Mouse (Mus musculus) lung, embryonic 14.5 days (tissue): ENCODE measurements around the gene Col13a1. TPM values are rescaled to one million over a fixed set of nuclear protein-coding genes. Genes with fewer than 3 reads are reported as not detected.
A peak's percentile ranks its signal among the peaks of the same experiment; 100 is the strongest.

Source experiments
- ATAC-seq: fragments of 200-750 bp; cut with Nextera tagmentation; 2 replicates; pipeline ENCODE4 v1.8.0; 2017; ENCODE audit warnings: mild to moderate bottlenecking, moderate TSS enrichment, moderate library complexity; ENCODE audit not compliant: insufficient read depth
- DNase-seq: peaks from one replicate; pipeline ENCODE4 v3.0.0-alpha.2; 2015
- H3K27ac ChIP-seq: fragments of 300-500 bp; sonication (generic); 2 replicates; pipeline ENCODE4 v1.5.1; 2014; ENCODE audit warnings: low read depth, mild to moderate bottlenecking, moderate library complexity
- H3K27me3 ChIP-seq: fragments of 300-500 bp; sonication (generic); 2 replicates; pipeline ENCODE4 v1.6.1; 2014; ENCODE audit warnings: low read length, control low read depth; ENCODE audit not compliant: insufficient read depth
- H3K36me3 ChIP-seq: fragments of 300-500 bp; sonication (generic); 2 replicates; pipeline ENCODE4 v1.6.1; 2014; ENCODE audit warnings: control low read depth; ENCODE audit not compliant: insufficient read depth
- H3K4me1 ChIP-seq: fragments of 300-500 bp; sonication (generic); 2 replicates; pipeline ENCODE4 v1.6.1; 2014; ENCODE audit warnings: antibody characterized with exemption, control low read depth; ENCODE audit not compliant: insufficient read depth
- H3K4me2 ChIP-seq: fragments of 300-500 bp; sonication (generic); 2 replicates; pipeline ENCODE4 v1.6.1; 2014; ENCODE audit warnings: mild to moderate bottlenecking
- H3K4me3 ChIP-seq: fragments of 300-500 bp; sonication (generic); 2 replicates; pipeline ENCODE4 v1.5.1; 2014; ENCODE audit warnings: low read depth, low read length
- H3K9ac ChIP-seq: fragments of 300-500 bp; sonication (generic); 2 replicates; pipeline ENCODE4 v1.6.1; 2014
- H3K9me3 ChIP-seq: fragments of 300-500 bp; sonication (generic); 2 replicates; pipeline ENCODE4 v1.6.1; 2016; ENCODE audit warnings: low read depth, low read length, control low read depth
- CTCF ChIP-seq: IDR thresholded peaks from 2 replicates; pipeline ENCODE4 v1.5.1; 2016; ENCODE audit warnings: antibody characterized with exemption, low read depth
- WGBS: fragments of 180-500 bp; shearing (Covaris S2); extraction: QIAGEN DNeasy Blood & Tissue Kit; methylation state at CpG from one replicate; pipeline ENCODE4 v1.1.7; 2014; 5-methylcytosine and 5-hydroxymethylcytosine counted together
- polyA plus RNA-seq: library from polyadenylated mRNA; unstranded; fragments of >200 nt; fragmentation: Nextera tagmentation; extraction: Ambion mirVana; gene quantifications from 2 replicates; pipeline ENCODE4 v1.2.1, GENCODE M21; 2014

Gene Col13a1
- polyA plus RNA-seq, 1 experiment from 2014 or later, result 26.8 TPM

GRCm38 (mm10) chr10:61991481-61992424, 12.8 kb upstream of the Col13a1 start:
- no peaks in the 10 kb centered on the region for H3K36me3 ChIP-seq
- no peaks in the 10 kb centered on the region for H3K9me3 ChIP-seq
- H3K27me3 ChIP-seq, result no peaks in the 10 kb centered on the region
- ATAC-seq, result no peak
- no peak overlapping the region for H3K4me3 ChIP-seq
- no peak; the same call in 1 of the 2 replicates for TF ChIP-seq CTCF
- no peak overlapping the region for H3K4me2 ChIP-seq
- peak; percentile 38 for DNase-seq
- no peak overlapping the region for H3K9ac ChIP-seq
- H3K27ac ChIP-seq, result no peak overlapping the region
- no peaks in the 10 kb centered on the region for H3K4me1 ChIP-seq
- 25% methylated on average over 11 of the region's 11 CpGs for WGBS

DNA sequence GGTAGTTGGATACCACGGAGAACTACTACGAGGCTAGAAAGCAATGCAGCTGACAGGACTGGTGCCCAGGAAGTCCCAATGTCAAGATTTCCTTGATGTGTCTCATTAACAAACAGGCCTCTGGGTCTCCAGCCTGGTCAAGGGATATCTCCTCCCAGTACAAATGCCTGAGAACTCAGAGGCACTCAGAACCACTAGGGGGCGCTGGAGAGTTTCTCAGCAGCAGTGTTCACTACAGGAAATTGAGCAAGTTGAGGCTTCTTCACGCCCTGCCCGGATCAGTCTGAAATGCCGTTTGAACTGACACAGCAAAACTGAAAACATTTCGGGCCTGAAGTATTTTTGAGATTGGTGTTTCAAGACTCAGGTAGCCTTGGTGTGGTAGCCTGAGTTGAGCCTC, 1.5 kb upstream of the Col13a1 start:
- Histone ChIP-seq H3K27ac (no peak overlapping the region), H3K9ac (no peak overlapping the region), H3K9me3 (no peaks in the 10 kb centered on the region), H3K36me3 (no peaks in the 10 kb centered on the region), H3K27me3 (peaks cover 32% of the 10 kb centered on the region), H3K4me2 (no peak overlapping the region), H3K4me3 (no peak overlapping the region), H3K4me1 (0 out of 2 replicates have a peak, but pooled peaks cover 8% of the 10 kb centered on the region)
- 1% methylated on average over 7 of the region's 7 CpGs for WGBS
- ATAC-seq, result peak; percentile 44
- peak; percentile 96 for TF ChIP-seq CTCF
- peak; percentile 98 for DNase-seq

DNA sequence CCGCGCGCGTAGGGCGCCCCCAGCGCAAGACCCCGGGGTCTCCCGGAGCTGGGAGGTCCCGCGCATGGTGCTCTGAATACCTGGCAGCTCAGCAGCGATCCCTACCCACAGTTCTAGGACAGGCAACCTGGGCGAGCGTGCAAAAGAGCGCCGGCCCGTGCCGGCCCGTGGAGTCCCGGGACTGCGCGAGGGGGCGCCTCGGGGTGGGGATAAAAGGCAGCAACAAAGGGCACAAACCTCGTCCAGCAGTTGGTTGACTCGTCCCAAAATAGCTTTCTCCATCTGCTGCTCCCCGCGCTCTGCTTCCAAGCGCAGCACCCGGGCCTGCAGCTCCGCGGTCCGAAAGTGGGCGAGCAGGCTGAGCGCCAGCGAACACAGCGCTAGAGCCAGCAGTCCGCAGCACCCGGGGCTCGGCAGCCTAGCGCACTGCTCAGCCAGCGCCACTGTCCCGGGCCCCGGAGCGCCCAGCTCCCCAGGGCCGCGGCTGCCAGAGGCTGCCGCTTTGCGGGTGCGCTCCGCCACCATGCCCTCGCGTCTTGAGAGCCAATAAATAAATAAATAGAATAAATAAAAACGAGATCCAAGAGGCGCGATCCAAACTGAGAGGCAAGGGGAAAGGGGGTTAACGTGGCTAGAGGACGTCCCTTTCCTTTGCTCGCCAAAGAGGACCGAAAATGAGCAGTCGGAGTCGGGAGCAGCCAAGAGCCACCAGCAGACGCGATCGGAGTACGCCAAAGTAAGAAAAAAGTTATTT, 619 bp downstream of the Col13a1 start:
- Histone ChIP-seq H3K9ac (peak overlapping the region; percentile 67), H3K27ac (peak overlapping the region; percentile 31), H3K4me3 (peak overlapping the region; percentile 59), H3K27me3 (peaks cover 32% of the 10 kb centered on the region), H3K4me2 (peak overlapping the region; percentile 80), H3K4me1 (peaks cover 12% of the 10 kb centered on the region; the same call in 1 of the 2 replicates), H3K9me3 (no peaks in the 10 kb centered on the region), H3K36me3 (no peaks in the 10 kb centered on the region)
- 0 out of 2 replicates have a peak, but pooled peaks have one; percentile 32 for ATAC-seq
- WGBS, result under 1% methylated on average over 65 of the region's 65 CpGs
- peak; percentile 77 for DNase-seq
- no peak; the same call in 1 of the 2 replicates for TF ChIP-seq CTCF

DNA sequence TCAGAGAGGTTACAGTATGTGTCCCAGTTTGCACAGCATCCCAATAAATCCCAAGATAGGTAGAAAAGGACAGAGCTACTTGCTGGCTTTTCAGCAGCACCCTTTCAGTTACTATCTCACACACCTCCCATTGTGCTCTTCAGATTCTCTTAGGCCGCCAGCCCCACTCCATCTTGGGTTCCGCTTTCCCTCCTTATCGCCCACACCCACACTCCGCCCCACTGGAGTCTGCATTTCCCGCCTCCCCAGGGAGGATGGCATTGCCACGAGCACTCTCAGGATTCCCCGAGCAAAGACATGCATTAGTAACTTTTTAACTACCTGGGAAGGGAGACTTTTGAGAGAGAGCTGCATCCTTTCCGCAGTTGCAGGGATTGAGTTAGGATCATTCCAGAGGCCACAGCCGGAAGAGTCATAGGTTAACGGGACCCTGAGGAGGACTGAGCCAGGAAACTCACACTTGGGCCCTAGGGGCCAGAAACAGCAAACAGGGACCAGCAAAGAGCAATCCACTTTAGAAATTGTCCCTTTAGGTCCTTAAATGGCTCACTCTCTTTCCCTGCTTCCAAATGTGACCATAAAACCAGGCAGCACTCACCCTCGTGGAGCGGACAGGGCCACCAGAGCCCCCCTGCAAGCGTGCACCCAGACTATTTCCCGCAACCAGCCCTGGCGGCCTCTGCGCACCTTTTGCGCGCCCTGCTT, 1.4 kb downstream of the Col13a1 start:
- DNase-seq, result peak; percentile 23
- Histone ChIP-seq H3K27ac (peak overlapping the region; percentile 31; the same call in 1 of the 2 replicates), H3K9me3 (no peaks in the 10 kb centered on the region), H3K4me1 (peaks cover 12% of the 10 kb centered on the region; the same call in 1 of the 2 replicates), H3K36me3 (no peaks in the 10 kb centered on the region), H3K4me3 (peak overlapping the region; percentile 59), H3K4me2 (peak overlapping the region; percentile 80), H3K27me3 (peaks cover 32% of the 10 kb centered on the region), H3K9ac (peak overlapping the region; percentile 67)
- WGBS, result 1% methylated on average over 18 of the region's 18 CpGs
- peak; percentile 11; the same call in 1 of the 2 replicates for ATAC-seq
- no peak for TF ChIP-seq CTCF

GRCm38 (mm10) chr10:61976987-61977386, 1.9 kb downstream of the Col13a1 start:
- peak overlapping the region; percentile 9; the same call in 1 of the 2 replicates for H3K9ac ChIP-seq
- H3K27ac ChIP-seq, result no peak overlapping the region
- ATAC-seq, result peak; percentile 80
- H3K4me3 ChIP-seq, result peak overlapping the region; percentile 59
- no peaks in the 10 kb centered on the region for H3K36me3 ChIP-seq
- peak; percentile 91 for DNase-seq
- peaks cover 16% of the 10 kb centered on the region; the same call in 1 of the 2 replicates for H3K4me1 ChIP-seq
- H3K9me3 ChIP-seq, result no peaks in the 10 kb centered on the region
- peak overlapping the region; percentile 80 for H3K4me2 ChIP-seq
- WGBS, result 5% methylated on average over 6 of the region's 6 CpGs
- TF ChIP-seq CTCF, result peak; percentile 76
- H3K27me3 ChIP-seq, result peaks cover 32% of the 10 kb centered on the region

GRCm38 (mm10) chr10:61974581-61974980, 4.3 kb downstream of the Col13a1 start:
- TF ChIP-seq CTCF, result no peak
- DNase-seq (peak; percentile 85), ATAC-seq (peak; percentile 8; the same call in 1 of the 2 replicates)
- 42% methylated on average over 2 of the region's 2 CpGs for WGBS
- no peak overlapping the region for H3K9ac ChIP-seq
- no peaks in the 10 kb centered on the region for H3K36me3 ChIP-seq
- H3K27me3 ChIP-seq, result peaks cover 21% of the 10 kb centered on the region
- H3K4me1 ChIP-seq, result peaks cover 15% of the 10 kb centered on the region; the same call in 1 of the 2 replicates
- H3K4me3 ChIP-seq, result no peak overlapping the region
- H3K9me3 ChIP-seq, result no peaks in the 10 kb centered on the region
- peak overlapping the region; percentile 25; the same call in 1 of the 2 replicates for H3K4me2 ChIP-seq
- 0 out of 2 replicates have a peak overlapping the region, but pooled peaks have one; percentile 20 for H3K27ac ChIP-seq
